Mouse (Mus musculus): ENCODE measurements around the gene Kcnk1. TPM values are rescaled to one million over a fixed set of nuclear protein-coding genes. Genes with fewer than 3 reads are reported as not detected.

Gene Kcnk1
- total RNA-seq, 4 experiments from 2014 or later = 54.2 to 62.9 (median 59.2) TPM

- DNase-seq (ENCODE audit: low spot score in 2 of 2) = no peak
These were observed 1.3 kb downstream of the Kcnk1 start for GRCm38 (mm10) chr8:125996031-125996839.

- DNase-seq (ENCODE audit: low spot score in 2 of 2) = no peak
These were observed 2.0 kb downstream of the Kcnk1 start for GRCm38 (mm10) chr8:125996980-125997379.

GRCm38 (mm10) chr8:125997550-125997949, 2.6 kb downstream of the Kcnk1 start:
- DNase-seq (ENCODE audit: low spot score in 2 of 2) = no peak

GRCm38 (mm10) chr8:125999842-126000395, 4.9 kb downstream of the Kcnk1 start:
- no peak for DNase-seq (ENCODE audit: low spot score in 2 of 2)

GRCm38 (mm10) chr8:126003546-126003945, 8.6 kb downstream of the Kcnk1 start:
- no peak for DNase-seq (ENCODE audit: low spot score in 2 of 2)

- no peak for DNase-seq (ENCODE audit: low spot score in 2 of 2)
These were observed 10.0 kb downstream of the Kcnk1 start for GRCm38 (mm10) chr8:126004953-126005352.

GRCm38 (mm10) chr8:126006310-126006990, 11.5 kb downstream of the Kcnk1 start:
- peak; percentile 33 to 46 for DNase-seq (ENCODE audit: low spot score in 2 of 2)

GRCm38 (mm10) chr8:126007538-126008330, 12.8 kb downstream of the Kcnk1 start:
- DNase-seq (ENCODE audit: low spot score in 2 of 2) = no peak

GRCm38 (mm10) chr8:126008945-126009344, 14.0 kb downstream of the Kcnk1 start:
- no peak for DNase-seq (ENCODE audit: low spot score in 2 of 2)

GRCm38 (mm10) chr8:126010900-126011299, 15.9 kb downstream of the Kcnk1 start:
- DNase-seq (ENCODE audit: low spot score in 2 of 2) = no peak

- no peak for DNase-seq (ENCODE audit: low spot score in 2 of 2)
These were observed 17.4 kb downstream of the Kcnk1 start for GRCm38 (mm10) chr8:126012334-126012733.

- no peak for DNase-seq (ENCODE audit: low spot score in 2 of 2)
These were observed 18.7 kb downstream of the Kcnk1 start for GRCm38 (mm10) chr8:126013646-126014045.

GRCm38 (mm10) chr8:126021932-126022331, 27.0 kb downstream of the Kcnk1 start:
- peak in 1 of 2 experiments; percentile 30 for DNase-seq (ENCODE audit: low spot score in 2 of 2)

GRCm38 (mm10) chr8:126023706-126024305, 28.8 kb downstream of the Kcnk1 start:
- no peak for DNase-seq (ENCODE audit: low spot score in 2 of 2)

- DNase-seq (ENCODE audit: low spot score in 2 of 2) = no peak
These were observed 29.9 kb downstream of the Kcnk1 start for GRCm38 (mm10) chr8:126024891-126025290.

GRCm38 (mm10) chr8:126026121-126026520, 31.2 kb downstream of the Kcnk1 start:
- DNase-seq (ENCODE audit: low spot score in 2 of 2) = no peak

- DNase-seq (ENCODE audit: low spot score in 2 of 2) = no peak
These were observed 31.6 kb downstream of the Kcnk1 start for GRCm38 (mm10) chr8:126026584-126026983.

GRCm38 (mm10) chr8:126027486-126027885, 32.5 kb downstream of the Kcnk1 start:
- DNase-seq (ENCODE audit: low spot score in 2 of 2) = no peak

GRCm38 (mm10) chr8:126028941-126029340, 34.0 kb downstream of the Kcnk1 start:
- DNase-seq (ENCODE audit: low spot score in 2 of 2) = no peak

GRCm38 (mm10) chr8:126032776-126033175, 37.8 kb downstream of the Kcnk1 start:
- no peak for DNase-seq (ENCODE audit: low spot score in 2 of 2)

- DNase-seq (ENCODE audit: low spot score in 2 of 2) = no peak
These were observed 40.1 kb downstream of the Kcnk1 start for GRCm38 (mm10) chr8:126035046-126035445.
